Mouse (Mus musculus): ENCODE measurements around the gene Tpo. TPM values are rescaled to one million over a fixed set of nuclear protein-coding genes. Genes with fewer than 3 reads are reported as not detected.
A peak's percentile ranks its signal among the peaks of the same experiment; 100 is the strongest.

The Tpo gene
- under 1 TPM in 3 of 4 experiments, not detected in 1; 0.13 to 0.25 (median 0.21) TPM for total RNA-seq (2022)

GRCm38 (mm10) chr12:30132524-30132923, at the start of gene Tpo:
Tpo (minus strand) TSS chr12:30132624.
- no peak for DNase-seq

GRCm38 (mm10) chr12:30181721-30182120, 49.3 kb upstream of the Tpo start:
- no peak for DNase-seq

GRCm38 (mm10) chr12:30179623-30180022, 47.2 kb upstream of the Tpo start:
- DNase-seq = no peak

GRCm38 (mm10) chr12:30177966-30178365, 45.5 kb upstream of the Tpo start:
- no peak for DNase-seq

- no peak for DNase-seq
Observed at GRCm38 (mm10) chr12:30177529-30177928, 45.1 kb upstream of the Tpo start.

DNA sequence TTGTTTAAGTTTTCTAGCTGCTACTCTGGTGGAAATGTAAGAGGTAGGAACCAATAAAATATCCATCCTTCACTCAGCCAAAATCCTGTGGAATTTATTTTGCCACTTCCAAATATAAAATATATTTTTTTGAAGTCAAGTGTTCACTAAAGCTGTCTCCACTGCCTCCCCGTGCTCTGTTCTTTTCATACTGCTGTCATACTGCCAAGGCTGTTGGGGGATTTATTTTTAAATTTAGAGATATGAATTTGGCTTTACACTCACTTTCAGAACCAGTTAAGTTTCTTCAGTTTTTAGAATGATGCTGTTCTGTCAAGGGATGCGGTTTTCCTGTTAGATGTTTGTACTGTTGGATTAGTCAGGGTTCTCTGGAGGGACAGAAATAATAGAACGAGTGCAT, 36.1 kb upstream of the Tpo start:
- DNase-seq = no peak

GRCm38 (mm10) chr12:30164538-30164937, 32.1 kb upstream of the Tpo start:
- no peak for DNase-seq

DNA sequence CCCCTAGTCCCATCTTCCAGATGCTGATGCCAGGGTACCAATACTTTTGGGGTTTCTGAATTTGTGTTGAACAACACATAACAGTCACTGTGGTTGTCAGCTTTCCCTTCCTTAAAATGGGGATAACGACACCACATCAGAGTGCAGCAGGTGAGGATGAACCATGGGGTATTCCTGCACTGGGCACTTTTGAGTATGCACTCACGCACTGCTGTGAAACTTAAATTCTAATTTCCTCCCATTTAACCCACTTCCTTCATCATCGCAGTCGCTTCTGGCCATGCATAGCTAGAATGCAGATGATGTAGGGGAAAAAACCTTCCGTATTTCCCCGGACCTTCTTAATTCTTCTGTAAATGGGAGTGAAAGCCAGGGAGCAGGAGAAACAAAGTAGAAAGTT, 31.6 kb upstream of the Tpo start:
- no peak for DNase-seq

GRCm38 (mm10) chr12:30161731-30162406, 29.4 kb upstream of the Tpo start:
- no peak for DNase-seq

- peak; percentile 39 for DNase-seq
Observed at GRCm38 (mm10) chr12:30160475-30160874, 28.1 kb upstream of the Tpo start.

- DNase-seq = no peak
Observed at GRCm38 (mm10) chr12:30159788-30160187, 27.4 kb upstream of the Tpo start.

GRCm38 (mm10) chr12:30154079-30154673, 21.8 kb upstream of the Tpo start:
- DNase-seq = no peak

DNA sequence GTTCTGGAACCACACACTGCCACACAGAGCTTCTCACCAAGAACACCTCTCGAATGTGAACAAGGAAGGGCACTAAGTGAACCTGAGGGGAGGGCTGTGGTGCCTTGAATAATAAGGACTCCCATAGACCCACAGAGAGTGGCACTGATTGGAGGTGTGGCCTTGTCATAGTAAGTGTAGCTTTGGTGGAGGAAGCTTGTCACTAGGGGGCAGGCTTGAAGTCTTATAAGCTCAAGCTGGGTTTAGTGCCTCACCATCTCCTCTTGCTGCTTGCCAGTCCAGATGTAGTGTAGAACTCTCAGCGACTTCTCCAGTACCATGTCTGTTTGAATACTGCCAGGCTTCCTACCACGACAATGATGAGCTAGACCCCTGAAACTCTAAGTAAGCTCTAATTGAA, 9.7 kb upstream of the Tpo start:
- DNase-seq = peak; percentile 18

GRCm38 (mm10) chr12:30129411-30129716, 3.1 kb downstream of the Tpo start:
- no peak for DNase-seq

DNA sequence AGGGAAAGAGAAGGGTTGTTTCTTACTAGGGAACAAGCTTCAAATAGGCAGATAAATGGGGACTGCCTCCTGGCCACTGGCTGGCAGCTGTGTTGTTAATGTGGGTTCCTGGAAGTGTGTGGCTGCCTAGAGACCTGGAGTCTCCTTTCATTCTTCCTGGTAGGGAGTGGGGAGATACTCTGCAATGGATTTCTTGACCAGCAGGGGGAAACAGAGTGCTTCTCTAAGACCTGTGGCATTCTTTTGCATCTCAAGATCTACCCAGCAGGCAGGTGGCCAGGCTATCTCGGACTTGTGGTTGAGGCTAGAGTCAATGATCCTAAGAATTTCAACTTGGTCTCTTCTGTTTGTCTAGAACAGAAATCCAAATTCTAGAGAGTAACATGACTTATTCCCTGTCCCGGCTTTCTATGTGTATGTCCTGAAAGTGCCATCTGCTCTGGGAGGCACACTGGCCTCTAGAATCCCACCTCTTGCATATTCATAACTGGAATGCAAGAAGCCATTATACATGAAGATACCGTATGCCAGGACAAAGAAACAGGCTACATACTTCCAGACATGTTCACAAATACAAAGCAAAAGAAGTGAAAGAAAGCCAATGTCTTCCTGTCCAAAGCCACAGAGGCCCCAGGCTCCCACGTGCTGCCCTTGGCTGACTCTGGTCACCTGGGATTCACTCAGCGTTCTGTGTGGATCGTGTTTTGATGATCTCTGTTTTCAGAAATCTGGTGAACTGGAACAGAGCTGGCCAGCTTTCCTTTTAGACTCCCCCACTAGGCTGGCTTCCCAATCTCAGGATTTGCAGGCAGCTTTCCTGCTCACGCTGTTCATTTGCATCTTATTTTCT, 3.6 kb downstream of the Tpo start:
- DNase-seq = peak; percentile 30

DNA sequence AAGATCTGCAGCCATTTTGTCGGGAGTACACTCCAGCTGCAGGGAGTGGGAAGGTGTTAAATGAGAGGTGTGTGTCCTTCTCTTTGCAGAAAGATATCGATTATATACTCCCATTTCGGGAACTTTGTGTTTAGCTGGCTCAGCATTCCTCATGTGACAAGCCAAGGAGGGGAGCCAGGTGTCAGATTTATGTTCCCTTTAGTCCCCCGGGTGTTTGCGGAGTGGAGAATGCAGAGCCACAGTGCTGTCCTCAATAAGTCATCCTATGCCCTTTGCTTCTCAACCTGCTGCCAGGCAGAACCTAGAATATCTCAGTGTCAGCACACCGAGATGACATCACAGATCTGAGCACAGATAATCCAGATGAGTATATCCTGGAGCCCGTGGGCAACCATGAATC, 10.1 kb downstream of the Tpo start:
- DNase-seq = no peak

DNA sequence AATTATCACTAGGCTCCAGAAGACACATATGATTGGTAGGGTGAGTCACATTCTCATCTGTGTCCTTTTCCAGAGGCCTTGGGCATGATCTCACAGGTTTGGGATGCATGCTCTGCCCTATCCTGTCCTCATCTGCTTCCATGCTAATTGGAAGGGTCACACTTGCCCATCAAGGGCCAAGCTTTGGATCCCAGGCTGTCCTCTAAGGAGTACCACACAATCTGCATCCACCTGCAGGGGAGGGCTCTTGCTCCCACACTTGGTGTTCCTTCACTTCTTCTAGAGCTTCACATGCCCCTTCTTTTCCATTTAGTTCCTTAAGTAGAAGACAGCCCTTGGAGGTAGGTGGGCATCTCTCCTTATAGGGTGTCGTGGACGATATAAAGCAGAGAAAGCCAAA, 20.2 kb downstream of the Tpo start:
- DNase-seq = no peak

DNA sequence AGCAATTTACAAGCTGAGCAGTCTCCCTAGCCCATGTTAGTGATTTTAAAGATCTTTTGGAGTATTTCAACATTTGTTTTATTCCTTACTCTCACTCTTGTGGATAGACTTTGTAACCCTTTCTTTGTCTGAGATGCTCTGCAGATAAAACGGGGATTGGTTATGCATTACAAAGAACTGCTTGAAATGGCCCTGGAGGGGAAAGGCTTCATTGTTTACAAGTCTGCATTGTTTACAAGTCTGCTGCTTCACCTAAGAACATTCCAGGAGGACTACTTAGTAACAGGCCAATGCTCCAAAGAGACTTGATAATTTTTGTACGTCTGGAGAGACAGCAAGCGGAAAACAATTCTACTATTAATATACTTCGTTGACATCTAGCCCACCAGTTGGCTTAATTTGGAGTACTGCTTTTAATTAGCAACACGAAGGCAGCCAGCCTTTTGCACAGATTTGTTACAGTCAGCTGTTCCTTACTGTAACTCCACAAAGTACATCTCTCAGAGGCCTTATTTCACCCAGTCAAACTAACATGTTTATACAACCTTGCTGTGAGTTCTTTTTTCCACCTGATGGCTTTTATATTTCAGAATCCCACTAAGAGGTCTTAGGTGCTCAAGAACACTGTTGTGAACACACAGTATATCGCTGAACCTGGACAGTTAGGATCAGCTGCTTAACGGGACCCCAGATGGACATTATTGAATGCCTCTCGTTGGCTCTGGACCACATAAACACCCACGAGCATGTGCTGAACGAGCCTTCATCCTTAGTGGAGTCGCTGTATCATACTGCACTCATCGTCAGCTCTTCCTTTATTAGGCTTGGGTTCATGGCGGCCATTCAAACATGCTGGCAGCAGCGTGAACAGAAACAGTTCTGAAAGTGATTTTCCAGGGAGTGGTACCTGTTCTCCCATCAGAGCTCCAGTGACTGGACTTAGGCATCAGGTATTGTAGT, 22.5 kb downstream of the Tpo start:
- no peak for DNase-seq

DNA sequence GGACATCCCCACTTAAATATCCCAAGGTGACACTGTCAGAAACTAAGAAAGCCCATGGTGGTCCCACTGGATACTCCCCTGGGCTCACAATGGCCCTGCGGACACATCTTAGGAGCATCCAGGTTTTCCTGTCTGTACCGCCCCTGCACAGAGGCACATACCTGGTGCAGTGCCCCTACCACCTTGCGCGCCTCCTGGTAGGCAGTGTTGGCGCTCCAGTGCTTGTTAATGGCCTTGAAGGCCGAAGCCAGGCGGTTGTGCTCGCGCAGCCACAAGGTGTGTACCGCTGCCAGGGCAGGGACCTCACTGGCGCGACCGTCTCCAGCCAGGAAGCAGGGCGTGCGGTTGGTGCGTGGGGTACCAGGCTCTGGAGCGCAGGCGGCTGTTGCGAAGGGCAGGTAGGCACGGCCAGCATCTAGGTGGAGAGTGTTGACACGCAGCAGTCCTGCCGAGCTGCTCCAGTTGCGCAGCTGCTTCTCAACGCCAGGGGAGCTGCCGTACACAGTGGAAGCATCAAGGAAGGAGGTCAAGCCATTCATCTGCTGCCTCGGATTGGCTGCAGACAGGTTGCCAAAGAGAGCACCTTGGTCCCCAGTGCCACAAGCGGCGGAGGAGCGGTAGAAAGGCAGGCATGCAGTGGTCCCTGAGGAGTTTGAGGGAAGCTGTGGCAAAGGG, 29.4 kb downstream of the Tpo start:
- DNase-seq = no peak

GRCm38 (mm10) chr12:30092081-30092480, 40.3 kb downstream of the Tpo start:
- DNase-seq = no peak

GRCm38 (mm10) chr12:30083971-30084370, 48.5 kb downstream of the Tpo start:
- DNase-seq = no peak

- no peak for DNase-seq
Observed at GRCm38 (mm10) chr12:30077056-30077455, 55.4 kb downstream of the Tpo start.

Measured in adrenal gland, adult 8-10 months (tissue).